Mouse (Mus musculus) kidney, adult 2 months (tissue): ENCODE measurements around the gene Otop1.

ENCODE experiments used
- CTCF ChIP-seq: fragments of 200-500 bp; conservative IDR thresholded peaks from 2 replicates; pipeline ENCODE4 v1.5.1; 2011; ENCODE audit warnings: low read depth, mild to moderate bottlenecking, control low read depth, low read length, moderate library complexity, mixed read lengths; ENCODE audit not compliant: insufficient read depth, insufficient read length
- POLR2A ChIP-seq: fragments of 200-500 bp; IDR thresholded peaks from one replicate; pipeline ENCODE4 v1.6.1; 2011; ENCODE audit warnings: low read depth, low read length, control low read depth

DNA sequence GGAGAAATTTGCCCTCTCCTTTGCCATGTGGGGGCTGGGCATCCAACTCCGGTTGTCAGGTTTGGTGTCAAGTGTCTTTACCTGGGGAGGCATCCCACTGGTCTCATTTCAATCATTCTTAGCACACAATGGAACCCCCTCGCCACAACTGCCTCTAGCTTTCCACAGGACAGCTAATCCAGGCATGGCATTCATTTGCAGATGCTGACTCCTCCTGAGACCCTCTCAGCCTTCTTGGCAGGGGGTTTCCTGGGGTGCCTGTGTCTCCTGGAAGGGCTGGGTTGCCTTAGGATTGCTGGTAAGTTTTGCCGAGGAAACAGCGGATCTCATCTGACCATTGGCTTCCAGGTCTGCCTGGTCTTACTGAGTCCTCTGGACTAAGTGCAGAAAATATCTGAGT, at the start of gene Otop1:
- no peak for TF ChIP-seq CTCF
- no peak for TF ChIP-seq POLR2A
